Mouse (Mus musculus) intestine, postnatal 0 days (tissue): ENCODE results near the gene Ptgfr. TPM values are rescaled to one million over a fixed set of nuclear protein-coding genes. Genes with fewer than 3 reads are reported as not detected.

Source experiments
- ATAC-seq: fragments of 200-750 bp; cut with Nextera tagmentation; 2 replicates; pipeline ENCODE4 v1.8.0; 2017; ENCODE audit warnings: mild to moderate bottlenecking, moderate TSS enrichment, moderate library complexity
- H3K27ac ChIP-seq: fragments of 300-500 bp; sonication (generic); 2 replicates; pipeline ENCODE4 v1.5.1; 2014; ENCODE audit warnings: mild to moderate bottlenecking, low read depth, low read length, moderate library complexity
- H3K27me3 ChIP-seq: fragments of 300-500 bp; sonication (generic); replicated peaks from 2 replicates; pipeline ENCODE4 v1.6.1; 2014; ENCODE audit warnings: low read length, mixed read lengths; ENCODE audit not compliant: control insufficient read depth, insufficient read depth
- H3K36me3 ChIP-seq: fragments of 300-500 bp; sonication (generic); 2 replicates; pipeline ENCODE4 v1.6.1; 2014; ENCODE audit warnings: mild to moderate bottlenecking, moderate library complexity; ENCODE audit not compliant: control insufficient read depth, insufficient read depth
- H3K4me1 ChIP-seq: fragments of 300-500 bp; sonication (generic); replicated peaks from 2 replicates; pipeline ENCODE4 v1.6.1; 2014; ENCODE audit warnings: antibody characterized with exemption, low read length, mixed read lengths; ENCODE audit not compliant: control insufficient read depth, insufficient read depth
- H3K4me2 ChIP-seq: fragments of 300-500 bp; sonication (generic); replicated peaks from 2 replicates; pipeline ENCODE4 v1.6.1; 2014; ENCODE audit warnings: low read depth, mild to moderate bottlenecking, moderate library complexity
- H3K4me3 ChIP-seq: fragments of 300-500 bp; sonication (generic); 2 replicates; pipeline ENCODE4 v1.5.1; 2014; ENCODE audit warnings: low read depth, low read length
- H3K9ac ChIP-seq: fragments of 300-500 bp; sonication (generic); 2 replicates; pipeline ENCODE4 v1.6.1; 2014; ENCODE audit warnings: mild to moderate bottlenecking, low read depth, low read length
- H3K9me3 ChIP-seq: fragments of 300-500 bp; sonication (generic); 2 replicates; pipeline ENCODE4 v1.6.1; 2016; ENCODE audit warnings: mixed run types; ENCODE audit not compliant: control insufficient read depth
- CTCF ChIP-seq: sonication (generic); IDR thresholded peaks from 2 replicates; pipeline ENCODE4 v1.5.1; 2016; ENCODE audit warnings: low read depth, mild to moderate bottlenecking, control low read depth, antibody characterized with exemption, moderate library complexity
- WGBS: fragments of 180-500 bp; shearing (Covaris S2); extraction: QIAGEN DNeasy Blood & Tissue Kit; methylation state at CpG from one replicate; pipeline ENCODE4 v1.1.7; 2014; 5-methylcytosine and 5-hydroxymethylcytosine counted together
- polyA plus RNA-seq: library from polyadenylated mRNA; unstranded; fragments of >200 nt; fragmentation: Nextera tagmentation; extraction: Ambion mirVana; gene quantifications from 2 replicates; pipeline ENCODE4 v1.2.1, GENCODE M21; 2015

Ptgfr gene
- polyA plus RNA-seq = 0.22 and 0.29 TPM in 2 replicates

- TF ChIP-seq CTCF = peak; percentile 78
- peaks cover 15% of the 10 kb centered on the region for H3K27me3 ChIP-seq
- peak within 1 kb of the TSS; percentile 40 for H3K4me3 ChIP-seq
- peak within 1 kb of the TSS; percentile 65 for H3K4me2 ChIP-seq
- no peaks in the 10 kb centered on the region for H3K9me3 ChIP-seq
- H3K36me3 ChIP-seq = no peaks in the 10 kb centered on the region
- no peaks in the 10 kb centered on the region for H3K4me1 ChIP-seq
- WGBS = under 1% methylated on average over 30 of the region's 30 CpGs
- peak within 1 kb of the TSS; percentile 22; the same call in 1 of the 2 replicates for H3K9ac ChIP-seq
- peak; percentile 6; the same call in 1 of the 2 replicates for ATAC-seq
- no peak within 1 kb of the TSS for H3K27ac ChIP-seq
Observed at GRCm38 (mm10) chr3:151836871-151837680, at the start of gene Ptgfr. Gene Ptgfr (minus strand): TSS chr3:151837630.

- Histone ChIP-seq H3K36me3 (no peaks in the 10 kb centered on the region), H3K9ac (no peak overlapping the region), H3K27me3 (no peaks in the 10 kb centered on the region), H3K27ac (no peak overlapping the region), H3K4me2 (no peak overlapping the region), H3K4me1 (no peaks in the 10 kb centered on the region), H3K4me3 (no peak overlapping the region), H3K9me3 (no peaks in the 10 kb centered on the region)
- WGBS = 78% methylated on average over 5 of the region's 5 CpGs
- TF ChIP-seq CTCF = no peak
- ATAC-seq = no peak
Observed at GRCm38 (mm10) chr3:151883881-151884280, 46.5 kb upstream of the Ptgfr start.

GRCm38 (mm10) chr3:151879981-151880380 is 42.6 kb upstream of the Ptgfr start:
- Histone ChIP-seq H3K9ac (no peak overlapping the region), H3K4me3 (no peak overlapping the region), H3K9me3 (no peaks in the 10 kb centered on the region), H3K36me3 (no peaks in the 10 kb centered on the region), H3K4me2 (no peak overlapping the region), H3K27me3 (no peaks in the 10 kb centered on the region), H3K27ac (no peak overlapping the region), H3K4me1 (no peaks in the 10 kb centered on the region)
- 76% methylated on average over 2 of the region's 2 CpGs for WGBS
- no peak for ATAC-seq
- TF ChIP-seq CTCF = no peak

GRCm38 (mm10) chr3:151868970-151869369 is 31.5 kb upstream of the Ptgfr start:
- no peak overlapping the region for H3K9ac ChIP-seq
- no peaks in the 10 kb centered on the region for H3K9me3 ChIP-seq
- no peaks in the 10 kb centered on the region for H3K36me3 ChIP-seq
- no peak overlapping the region for H3K4me2 ChIP-seq
- no peaks in the 10 kb centered on the region for H3K4me1 ChIP-seq
- no peak for ATAC-seq
- TF ChIP-seq CTCF = no peak
- no peaks in the 10 kb centered on the region for H3K27me3 ChIP-seq
- H3K4me3 ChIP-seq = no peak overlapping the region
- no peak overlapping the region for H3K27ac ChIP-seq

GRCm38 (mm10) chr3:151851344-151851743 is 13.9 kb upstream of the Ptgfr start:
- Histone ChIP-seq H3K27ac (no peak overlapping the region), H3K36me3 (no peaks in the 10 kb centered on the region), H3K4me1 (no peaks in the 10 kb centered on the region), H3K4me3 (no peak overlapping the region), H3K27me3 (no peaks in the 10 kb centered on the region), H3K9ac (no peak overlapping the region), H3K9me3 (no peaks in the 10 kb centered on the region), H3K4me2 (no peak overlapping the region)
- no peak for TF ChIP-seq CTCF
- WGBS = 72% methylated on average over 1 of the region's 1 CpGs
- ATAC-seq = no peak

- no peaks in the 10 kb centered on the region for H3K4me1 ChIP-seq
- H3K4me2 ChIP-seq = no peak overlapping the region
- ATAC-seq = no peak
- 63% methylated on average over 1 of the region's 1 CpGs for WGBS
- H3K4me3 ChIP-seq = no peak overlapping the region
- no peaks in the 10 kb centered on the region for H3K9me3 ChIP-seq
- TF ChIP-seq CTCF = no peak
- H3K27me3 ChIP-seq = no peaks in the 10 kb centered on the region
- H3K27ac ChIP-seq = no peak overlapping the region
- H3K36me3 ChIP-seq = no peaks in the 10 kb centered on the region
- no peak overlapping the region for H3K9ac ChIP-seq
Observed at GRCm38 (mm10) chr3:151850621-151851020, 13.2 kb upstream of the Ptgfr start.
